Mouse (Mus musculus): ENCODE results near the gene Stoml3.

The Stoml3 gene

GRCm38 (mm10) chr3:53488353-53488752, at the start of gene Stoml3:
Gene Stoml3 (plus strand): TSS chr3:53488653.
- no peak for DNase-seq (ENCODE audit: low read depth, low spot score)

- DNase-seq (ENCODE audit: low read depth, low spot score): no peak
These were observed 42.9 kb upstream of the Stoml3 start for GRCm38 (mm10) chr3:53445540-53445939.

- no peak for DNase-seq (ENCODE audit: low read depth, low spot score)
These were observed 41.7 kb upstream of the Stoml3 start for GRCm38 (mm10) chr3:53446801-53447200.

- peak; percentile 81 for DNase-seq (ENCODE audit: low read depth, low spot score)
These were observed 40.2 kb upstream of the Stoml3 start for GRCm38 (mm10) chr3:53448208-53448607.

GRCm38 (mm10) chr3:53450666-53451065, 37.8 kb upstream of the Stoml3 start:
- DNase-seq (ENCODE audit: low read depth, low spot score): no peak

- DNase-seq (ENCODE audit: low read depth, low spot score): no peak
These were observed 36.1 kb upstream of the Stoml3 start for GRCm38 (mm10) chr3:53452351-53452750.

- DNase-seq (ENCODE audit: low read depth, low spot score): no peak
These were observed 35.1 kb upstream of the Stoml3 start for GRCm38 (mm10) chr3:53453346-53453745.

- no peak for DNase-seq (ENCODE audit: low read depth, low spot score)
These were observed 34.4 kb upstream of the Stoml3 start for GRCm38 (mm10) chr3:53454005-53454404.

GRCm38 (mm10) chr3:53454561-53454960, 33.9 kb upstream of the Stoml3 start:
- DNase-seq (ENCODE audit: low read depth, low spot score): no peak

GRCm38 (mm10) chr3:53454984-53455383, 33.5 kb upstream of the Stoml3 start:
- DNase-seq (ENCODE audit: low read depth, low spot score): peak; percentile 82

GRCm38 (mm10) chr3:53457750-53458149, 30.7 kb upstream of the Stoml3 start:
- DNase-seq (ENCODE audit: low read depth, low spot score): peak; percentile 63

- no peak for DNase-seq (ENCODE audit: low read depth, low spot score)
These were observed 28.3 kb upstream of the Stoml3 start for GRCm38 (mm10) chr3:53460106-53460505.

- DNase-seq (ENCODE audit: low read depth, low spot score): peak; percentile 82
These were observed 25.8 kb upstream of the Stoml3 start for GRCm38 (mm10) chr3:53462701-53463045.

GRCm38 (mm10) chr3:53463046-53463764, 25.2 kb upstream of the Stoml3 start, which contains the start of the genes Nhlrc3 and Proser1:
Gene Nhlrc3 (minus strand): TSS chr3:53463332.
Gene Proser1 (plus strand): TSS chr3:53463666.
- peak; percentile 95 for DNase-seq (ENCODE audit: low read depth, low spot score)

GRCm38 (mm10) chr3:53463765-53464114, 24.7 kb upstream of the Stoml3 start:
- no peak for DNase-seq (ENCODE audit: low read depth, low spot score)

- DNase-seq (ENCODE audit: low read depth, low spot score): no peak
These were observed 24.2 kb upstream of the Stoml3 start for GRCm38 (mm10) chr3:53464146-53464698.

- DNase-seq (ENCODE audit: low read depth, low spot score): no peak
These were observed 23.1 kb upstream of the Stoml3 start for GRCm38 (mm10) chr3:53465330-53465729.

- no peak for DNase-seq (ENCODE audit: low read depth, low spot score)
These were observed 22.0 kb upstream of the Stoml3 start for GRCm38 (mm10) chr3:53466481-53466880.

GRCm38 (mm10) chr3:53467356-53467755, 21.1 kb upstream of the Stoml3 start:
- no peak for DNase-seq (ENCODE audit: low read depth, low spot score)

- DNase-seq (ENCODE audit: low read depth, low spot score): no peak
These were observed 18.8 kb upstream of the Stoml3 start for GRCm38 (mm10) chr3:53469650-53470049.

- no peak for DNase-seq (ENCODE audit: low read depth, low spot score)
These were observed 16.4 kb upstream of the Stoml3 start for GRCm38 (mm10) chr3:53472061-53472460.

- DNase-seq (ENCODE audit: low read depth, low spot score): no peak
These were observed 14.3 kb upstream of the Stoml3 start for GRCm38 (mm10) chr3:53474179-53474578.

GRCm38 (mm10) chr3:53475889-53476288, 12.6 kb upstream of the Stoml3 start:
- DNase-seq (ENCODE audit: low read depth, low spot score): peak; percentile 19

All from ES-CJ7 (cell line).